In the genomic region with DNA sequence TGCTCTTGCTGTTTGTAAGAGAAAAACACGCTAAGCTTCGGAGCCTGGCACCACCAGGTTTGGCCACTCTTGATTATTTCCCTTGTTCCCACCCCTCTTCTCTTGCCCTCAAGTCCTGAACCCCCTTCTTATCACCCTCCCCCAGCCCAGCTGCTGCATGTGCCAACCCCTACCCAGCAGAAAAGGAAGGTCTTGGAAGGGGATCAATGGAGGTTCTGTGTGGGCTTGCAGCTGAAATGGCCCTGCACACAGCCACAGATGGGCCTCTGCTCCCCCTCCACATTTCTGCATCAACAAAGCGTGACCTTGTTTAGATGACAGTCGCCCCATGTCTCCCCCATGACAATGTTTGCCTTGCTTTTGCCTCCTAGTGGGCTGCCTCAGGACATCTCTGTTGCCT, we compare ENCODE assay signal across 30 mouse cellular contexts. TPM values are rescaled to one million over a fixed set of nuclear protein-coding genes. Genes with fewer than 3 reads are reported as not detected.
DNase-seq lines count a peak whose midpoint lies in the region; ATAC-seq and TF ChIP-seq lines count a peak whose summit lies in the region.
"Had no signal": no experiment of that assay in that cellular context is flagged by ENCODE, and none has a peak within 500 bp of the region (broad histone marks: within the 10 kb centered on the region; RNA-seq: fewer than 3 reads in every experiment).

No protein-coding gene starts in this region.

- H3K36me3 ChIP-seq in midbrain, postnatal 0 days (ENCODE audit: insufficient read depth, low read length) = peaks cover 4% of the 10 kb centered on the region; the same call in 1 of the 2 replicates
- H3K36me3 ChIP-seq in midbrain, embryonic 16.5 days (ENCODE audit: control insufficient read depth, insufficient read depth, low read length) = no peaks in the 10 kb centered on the region

- ATAC-seq in midbrain, postnatal 0 days (ENCODE audit: low FRiP score) = no peak
- no peak for ATAC-seq in midbrain, embryonic 16.5 days
- ATAC-seq: inflammation-experienced regulatory T-cells, adult 6 months; midbrain, embryonic 13.5 days had no signal

- no peak overlapping the region for H3K4me2 ChIP-seq in midbrain, postnatal 0 days (ENCODE audit: low read depth, low read length, poor library complexity, severe bottlenecking)
- H3K4me2 ChIP-seq in midbrain, embryonic 16.5 days (ENCODE audit: low read length) = no peak overlapping the region
- H3K4me2 ChIP-seq: embryonic facial prominence, embryonic 13.5 days; forebrain, embryonic 12.5 days; liver, embryonic 15.5 days; lung, embryonic 15.5 days; midbrain, embryonic 13.5 days; neural tube, embryonic 12.5 days had no signal

- peak; percentile 74 for DNase-seq in layer of hippocampus, adult 11-12 months (ENCODE audit: low spot score)
- no peak for DNase-seq in layer of hippocampus, postnatal 25 days (ENCODE audit: extremely low spot score in 1 of 2, low spot score in 1 of 2)
- peak; percentile 33 for DNase-seq in midbrain, postnatal 0 days (ENCODE audit: low spot score)
- DNase-seq in layer of hippocampus, adult 8-10 months (ENCODE audit: low spot score in 2 of 2) = peak; percentile 53 to 78
- DNase-seq in telencephalon, adult 2 months (ENCODE audit: low read depth, low spot score) = peak; percentile 90
- DNase-seq in ovary, postnatal 14 days (ENCODE audit: low spot score) = no peak
- DNase-seq: adrenal gland, postnatal 25 days; cerebellum, adult 11 months; cerebellum, postnatal 14 days; embryo, embryonic 11 days; gastrocnemius, postnatal 36 days; heart, postnatal 4 days; kidney, adult 18-20 months; kidney, postnatal 4 days; liver; lung, postnatal 36 days; retina, postnatal 1 day; thymus, adult 2 months; thymus, postnatal 4 days had no signal

- H3K4me3 ChIP-seq in midbrain, postnatal 0 days (ENCODE audit: low read depth, low read length) = no peak overlapping the region
- no peak overlapping the region for H3K4me3 ChIP-seq in midbrain, embryonic 16.5 days (ENCODE audit: low read depth, low read length)
- H3K4me3 ChIP-seq: embryonic facial prominence, embryonic 13.5 days; erythroblast, embryonic 14.5 days; forebrain, embryonic 12.5 days; limb, embryonic 10.5 days; liver, embryonic 15.5 days; lung, embryonic 15.5 days; megakaryocyte, embryonic 14.5 days; midbrain, embryonic 13.5 days; neural tube, embryonic 12.5 days had no signal

- H3K9me3 ChIP-seq in midbrain, postnatal 0 days (ENCODE audit: low read length) = no peaks in the 10 kb centered on the region
- no peaks in the 10 kb centered on the region for H3K9me3 ChIP-seq in midbrain, embryonic 16.5 days (replicated peaks; ENCODE audit: control insufficient read depth, low read length, poor library complexity, severe bottlenecking)
- H3K9me3 ChIP-seq: embryonic facial prominence, embryonic 13.5 days; forebrain, embryonic 12.5 days; limb, embryonic 10.5 days; liver, embryonic 15.5 days; lung, embryonic 15.5 days; megakaryocyte, embryonic 14.5 days; midbrain, embryonic 13.5 days; neural tube, embryonic 12.5 days had no signal

- H3K27ac ChIP-seq in midbrain, postnatal 0 days (ENCODE audit: low read depth, low read length) = no peak overlapping the region
- H3K27ac ChIP-seq in midbrain, embryonic 16.5 days (ENCODE audit: low read length) = no peak overlapping the region
- H3K27ac ChIP-seq: embryonic facial prominence, embryonic 13.5 days; forebrain, embryonic 12.5 days; limb, embryonic 10.5 days; liver, embryonic 15.5 days; lung, embryonic 15.5 days; midbrain, embryonic 13.5 days; neural tube, embryonic 12.5 days had no signal

- H3K4me1 ChIP-seq in midbrain, postnatal 0 days (ENCODE audit: insufficient read depth, low read length) = peaks cover 3% of the 10 kb centered on the region; the same call in 1 of the 2 replicates
- H3K4me1 ChIP-seq in midbrain, embryonic 16.5 days (ENCODE audit: control insufficient read depth, insufficient read depth, low read length) = peaks cover 9% of the 10 kb centered on the region

- H3K27me3 ChIP-seq in midbrain, postnatal 0 days (ENCODE audit: insufficient read depth, low read length) = no peaks in the 10 kb centered on the region
- H3K27me3 ChIP-seq in midbrain, embryonic 16.5 days (ENCODE audit: control insufficient read depth, insufficient read depth, low read depth, low read length) = no peaks in the 10 kb centered on the region
- H3K27me3 ChIP-seq: embryonic facial prominence, embryonic 13.5 days; liver, embryonic 15.5 days; lung, embryonic 15.5 days; megakaryocyte, embryonic 14.5 days; midbrain, embryonic 13.5 days; neural tube, embryonic 12.5 days had no signal

- no peak overlapping the region for H3K9ac ChIP-seq in midbrain, postnatal 0 days (replicated peaks; ENCODE audit: low read length, poor library complexity, severe bottlenecking)
- no peak overlapping the region for H3K9ac ChIP-seq in midbrain, embryonic 16.5 days (ENCODE audit: low read depth, low read length)
- H3K9ac ChIP-seq: embryonic facial prominence, embryonic 13.5 days; forebrain, embryonic 12.5 days; liver, embryonic 15.5 days; lung, embryonic 15.5 days; midbrain, embryonic 13.5 days; neural tube, embryonic 12.5 days had no signal

- TF ChIP-seq CTCF in midbrain, postnatal 0 days (IDR thresholded peaks at IDR 0.05) = no peak

- WGBS in midbrain, postnatal 0 days = 93% methylated on average over 4 of the region's 4 CpGs
- 81% methylated on average over 4 of the region's 4 CpGs for WGBS in midbrain, embryonic 16.5 days

RNA-seq across cellular contexts. Expression of gene Urm1, which starts 11.2 kb away (rescaled TPM):
- 10 to 100 TPM; 48.0 to 56.8 TPM for total RNA-seq in layer of hippocampus, postnatal 25 days (2021)
- 66.9 and 73.5 TPM in 2 replicates for total RNA-seq in midbrain, postnatal 0 days (2014; rRNA removed)
- 30.7 and 32.6 TPM in 2 replicates for polyA plus RNA-seq in midbrain, postnatal 0 days (2015; fragmentation: Nextera tagmentation; extraction: Ambion mirVana)
- 21.8 and 29.9 TPM in 2 replicates for polyA plus RNA-seq in midbrain, embryonic 16.5 days (2015; fragmentation: Nextera tagmentation; extraction: Ambion mirVana)
- 10 to 100 TPM; 54.4 to 63.1 (median 58.9) TPM for total RNA-seq in layer of hippocampus, adult 8-10 months (2022)

RNA-seq across cellular contexts. Expression of gene Slc27a4, which starts 28.7 kb away (rescaled TPM):
- 10 to 100 TPM; 74.1 to 76.7 TPM for total RNA-seq in layer of hippocampus, postnatal 25 days (2021)
- 111 and 128 TPM in 2 replicates for total RNA-seq in midbrain, postnatal 0 days (2014; rRNA removed)
- 48.5 and 50.2 TPM in 2 replicates for polyA plus RNA-seq in midbrain, postnatal 0 days (2015; fragmentation: Nextera tagmentation; extraction: Ambion mirVana)
- 42.6 and 43.2 TPM in 2 replicates for polyA plus RNA-seq in midbrain, embryonic 16.5 days (2015; fragmentation: Nextera tagmentation; extraction: Ambion mirVana)
- total RNA-seq in layer of hippocampus, adult 8-10 months (2022) = 10 to 100 TPM; 65.4 to 69.0 (median 67.5) TPM

RNA-seq across cellular contexts. Expression of gene Cercam, which starts 37.9 kb away (rescaled TPM):
- total RNA-seq in layer of hippocampus, postnatal 25 days (2021) = 1 to 10 TPM; 6.7 to 9.6 TPM
- 21.4 and 28.0 TPM in 2 replicates for total RNA-seq in midbrain, postnatal 0 days (2014; rRNA removed)
- 22.8 and 26.0 TPM in 2 replicates for polyA plus RNA-seq in midbrain, postnatal 0 days (2015; fragmentation: Nextera tagmentation; extraction: Ambion mirVana)
- polyA plus RNA-seq in midbrain, embryonic 16.5 days (2015; fragmentation: Nextera tagmentation; extraction: Ambion mirVana) = 15.1 and 21.2 TPM in 2 replicates
- total RNA-seq in layer of hippocampus, adult 8-10 months (2022) = 10 to 100 TPM; 12.7 to 15.2 (median 13.8) TPM

RNA-seq across cellular contexts. Expression of gene Trub2, which starts 42.8 kb away (rescaled TPM):
- total RNA-seq in layer of hippocampus, postnatal 25 days (2021) = 10 to 100 TPM; 46.3 to 46.8 TPM
- 36.7 and 50.7 TPM in 2 replicates for total RNA-seq in midbrain, postnatal 0 days (2014; rRNA removed)
- 25.7 and 32.0 TPM in 2 replicates for polyA plus RNA-seq in midbrain, postnatal 0 days (2015; fragmentation: Nextera tagmentation; extraction: Ambion mirVana)
- polyA plus RNA-seq in midbrain, embryonic 16.5 days (2015; fragmentation: Nextera tagmentation; extraction: Ambion mirVana) = 30.8 and 32.8 TPM in 2 replicates
- 10 to 100 TPM; 39.3 to 53.1 (median 51.4) TPM for total RNA-seq in layer of hippocampus, adult 8-10 months (2022)

RNA-seq across cellular contexts. Expression of gene Coq4, which starts 43.8 kb away (rescaled TPM):
- total RNA-seq in layer of hippocampus, postnatal 25 days (2021) = 10 to 100 TPM; 28.6 to 30.7 TPM
- 37.4 and 44.8 TPM in 2 replicates for total RNA-seq in midbrain, postnatal 0 days (2014; rRNA removed)
- polyA plus RNA-seq in midbrain, postnatal 0 days (2015; fragmentation: Nextera tagmentation; extraction: Ambion mirVana) = 32.1 and 37.5 TPM in 2 replicates
- polyA plus RNA-seq in midbrain, embryonic 16.5 days (2015; fragmentation: Nextera tagmentation; extraction: Ambion mirVana) = 38.3 and 40.5 TPM in 2 replicates
- total RNA-seq in layer of hippocampus, adult 8-10 months (2022) = 10 to 100 TPM; 24.7 to 31.2 (median 28.6) TPM

Comparison
In these comparisons a context has a peak if more than half of its experiments do, and no peak if none do; other contexts are left out.
1. DNase-seq: peak in layer of hippocampus, adult 11-12 months (single experiment), midbrain, postnatal 0 days (single experiment), layer of hippocampus, adult 8-10 months (2 of 2) and telencephalon, adult 2 months (single experiment); none in layer of hippocampus, postnatal 25 days (0 of 2) and ovary, postnatal 14 days (single experiment).